In the genomic region with DNA sequence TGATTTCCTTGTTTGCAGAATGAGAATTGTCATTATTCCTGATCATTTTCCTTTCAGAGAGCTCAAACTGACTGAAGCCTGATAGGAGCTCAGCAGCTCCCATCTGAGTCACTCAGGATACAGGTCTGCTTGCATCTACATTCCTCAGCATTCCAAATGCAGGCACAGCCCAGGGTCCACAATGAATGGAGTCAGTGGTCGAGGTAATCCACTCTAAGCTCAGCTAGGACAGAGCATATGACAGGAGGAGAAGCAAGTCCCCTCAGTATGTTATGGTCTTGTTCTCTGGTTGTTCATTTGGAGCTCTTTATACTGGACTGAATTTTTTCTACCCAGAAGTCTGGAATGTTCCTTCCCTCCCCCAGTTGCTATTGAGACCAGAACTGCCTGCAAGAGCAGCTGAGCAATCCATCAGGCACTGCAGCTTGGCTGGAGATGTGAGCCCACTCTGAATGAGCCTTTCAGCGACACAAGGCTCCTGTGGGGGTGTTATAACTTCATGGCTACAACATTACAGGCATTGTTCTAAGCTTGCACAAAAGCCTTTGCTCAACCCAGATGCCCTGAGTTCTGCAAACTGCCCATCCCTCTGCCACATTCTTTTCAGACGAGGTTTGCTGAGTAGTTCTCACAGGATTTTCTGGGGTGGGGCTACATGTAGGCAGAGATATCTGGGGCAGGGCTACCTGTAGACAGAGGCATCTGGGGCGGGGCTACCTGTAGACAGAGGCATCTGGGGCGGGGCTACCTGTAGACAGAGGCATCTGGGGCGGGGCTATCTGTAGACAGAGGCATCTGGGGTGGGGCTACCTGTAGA, we compare ENCODE assay signal across 8 mouse cellular contexts. TPM values are rescaled to one million over a fixed set of nuclear protein-coding genes. Genes with fewer than 3 reads are reported as not detected.
DNase-seq lines count a peak whose midpoint lies in the region; ATAC-seq and TF ChIP-seq lines count a peak whose summit lies in the region.

No protein-coding gene starts in this region.

- DNase-seq in embryonic facial prominence, embryonic 11.5 days (ENCODE audit: low spot score) = no peak
- DNase-seq in embryonic facial prominence, embryonic 10.5 days (ENCODE audit: low spot score) = no peak
- peak; percentile 24 for DNase-seq in urinary bladder, postnatal 14 days (ENCODE audit: low spot score)
- DNase-seq in urinary bladder, adult 2 months (ENCODE audit: low spot score) = no peak
- peak; percentile 43 for DNase-seq in lung, postnatal 0 days (ENCODE audit: low spot score)
- no peak for DNase-seq in adrenal gland, adult 18-20 months (ENCODE audit: low spot score in 2 of 2)
- DNase-seq in cerebellum, adult 9-10 months = no peak

- H3K4me3 ChIP-seq in embryonic facial prominence, embryonic 11.5 days (ENCODE audit: low read depth, low read length) = no peak overlapping the region
- H3K4me3 ChIP-seq in embryonic facial prominence, embryonic 10.5 days = no peak overlapping the region
- no peak overlapping the region for H3K4me3 ChIP-seq in lung, postnatal 0 days (ENCODE audit: low read depth, low read length)

- TF ChIP-seq EP300 in lung, postnatal 0 days (IDR thresholded peaks at IDR 0.05) = no peak

- 31% methylated on average over 6 of the region's 6 CpGs for WGBS in embryonic facial prominence, embryonic 11.5 days
- WGBS in embryonic facial prominence, embryonic 10.5 days = 41% methylated on average over 6 of the region's 6 CpGs
- 29% methylated on average over 6 of the region's 6 CpGs for WGBS in lung, postnatal 0 days

- H3K27ac ChIP-seq in embryonic facial prominence, embryonic 11.5 days (replicated peaks; ENCODE audit: low read depth, low read length) = no peak overlapping the region
- no peak overlapping the region for H3K27ac ChIP-seq in embryonic facial prominence, embryonic 10.5 days (replicated peaks)
- H3K27ac ChIP-seq in lung, postnatal 0 days (ENCODE audit: low read length) = no peak overlapping the region

- no peak overlapping the region for H3K9ac ChIP-seq in embryonic facial prominence, embryonic 11.5 days (replicated peaks; ENCODE audit: low read length)
- no peak overlapping the region for H3K9ac ChIP-seq in lung, postnatal 0 days (replicated peaks; ENCODE audit: low read depth)

- no peak for TF ChIP-seq CTCF in lung, postnatal 0 days (IDR thresholded peaks at IDR 0.05)

- no peaks in the 10 kb centered on the region for H3K27me3 ChIP-seq in embryonic facial prominence, embryonic 11.5 days (ENCODE audit: control insufficient read depth, insufficient read depth, low read length)
- no peaks in the 10 kb centered on the region for H3K27me3 ChIP-seq in embryonic facial prominence, embryonic 10.5 days (replicated peaks; ENCODE audit: low read depth, poor library complexity, severe bottlenecking)
- H3K27me3 ChIP-seq in lung, postnatal 0 days (replicated peaks; ENCODE audit: insufficient read depth, low read length) = no peaks in the 10 kb centered on the region

- no peak overlapping the region for H3K4me2 ChIP-seq in embryonic facial prominence, embryonic 11.5 days (ENCODE audit: low read depth, low read length)
- no peak overlapping the region for H3K4me2 ChIP-seq in lung, postnatal 0 days (replicated peaks; ENCODE audit: low read depth, low read length)

- no peaks in the 10 kb centered on the region for H3K36me3 ChIP-seq in embryonic facial prominence, embryonic 11.5 days (replicated peaks; ENCODE audit: control insufficient read depth, insufficient read depth, low read depth, low read length)
- no peaks in the 10 kb centered on the region for H3K36me3 ChIP-seq in embryonic facial prominence, embryonic 10.5 days (replicated peaks)
- no peaks in the 10 kb centered on the region for H3K36me3 ChIP-seq in lung, postnatal 0 days (ENCODE audit: insufficient read depth, low read length)

- ATAC-seq in embryonic facial prominence, embryonic 11.5 days (replicated peaks; ENCODE audit: insufficient number of reproducible peaks, low FRiP score, low TSS enrichment, low read depth) = 0 out of 2 replicates have a peak, but pooled peaks have one; percentile 39
- ATAC-seq in lung, postnatal 0 days = peak; percentile 68
- ATAC-seq in erythroblast, adult 5-6 weeks (replicated peaks; ENCODE audit: low FRiP score, poor library complexity, severe bottlenecking) = no peak

- no peaks in the 10 kb centered on the region for H3K4me1 ChIP-seq in embryonic facial prominence, embryonic 11.5 days (ENCODE audit: control insufficient read depth, insufficient read depth, low read length)
- H3K4me1 ChIP-seq in embryonic facial prominence, embryonic 10.5 days = peaks cover 15% of the 10 kb centered on the region; the same call in 1 of the 2 replicates
- H3K4me1 ChIP-seq in lung, postnatal 0 days (ENCODE audit: insufficient read depth, low read depth, low read length) = no peaks in the 10 kb centered on the region

- no peaks in the 10 kb centered on the region for H3K9me3 ChIP-seq in embryonic facial prominence, embryonic 11.5 days (replicated peaks; ENCODE audit: control insufficient read depth, low read length)
- no peaks in the 10 kb centered on the region for H3K9me3 ChIP-seq in embryonic facial prominence, embryonic 10.5 days
- H3K9me3 ChIP-seq in lung, postnatal 0 days (ENCODE audit: low read length) = no peaks in the 10 kb centered on the region

RNA-seq across cellular contexts. Expression of gene Zfp706, which starts 24.0 kb away (rescaled TPM):
- polyA plus RNA-seq in embryonic facial prominence, embryonic 11.5 days (2014; fragmentation: Nextera tagmentation; extraction: Ambion mirVana) = 381 and 407 TPM in 2 replicates
- polyA plus RNA-seq in embryonic facial prominence, embryonic 10.5 days (2016; fragmentation: Nextera tagmentation; extraction: Ambion mirVana) = 494 and 511 TPM in 2 replicates
- 97.1 and 100 TPM in 2 replicates for polyA plus RNA-seq in urinary bladder, adult 2 months (2012; rRNA removed)
- polyA plus RNA-seq in lung, postnatal 0 days (2015; fragmentation: Nextera tagmentation; extraction: Ambion mirVana) = 428 and 445 TPM in 2 replicates
- total RNA-seq in erythroblast, adult 5-6 weeks (2015; ENCODE audit: low replicate concordance) = 25.6 and 63.3 TPM in 2 replicates
- 4.9 and 13.7 TPM in 2 replicates for total RNA-seq in erythroblast, adult 5-6 weeks (2017; ENCODE audit: low replicate concordance)
- total RNA-seq in adrenal gland, adult 18-20 months (2021) = 100 to 1,000 TPM; 188 to 240 TPM

Comparison
In these comparisons a context has a peak if more than half of its experiments do, and no peak if none do; other contexts are left out.
1. DNase-seq: peak in urinary bladder, postnatal 14 days (single experiment) and lung, postnatal 0 days (single experiment); none in embryonic facial prominence, embryonic 11.5 days (single experiment), embryonic facial prominence, embryonic 10.5 days (single experiment), urinary bladder, adult 2 months (single experiment), adrenal gland, adult 18-20 months (0 of 2) and cerebellum, adult 9-10 months (single experiment).